Mouse (Mus musculus) forebrain, embryonic 10.5 days (tissue): ENCODE data around the gene Uggt2. TPM values are rescaled to one million over a fixed set of nuclear protein-coding genes. Genes with fewer than 3 reads are reported as not detected.

Experiments used
- DNase-seq: peaks from one replicate; pipeline ENCODE4 v3.0.0-alpha.2; 2017; ENCODE audit warnings: low spot score; ENCODE audit errors: extremely low spot score
- H3K27ac ChIP-seq: fragments of 300-500 bp; sonication (generic); 2 replicates; pipeline ENCODE4 v1.5.1; 2016; ENCODE audit warnings: mild to moderate bottlenecking
- H3K27me3 ChIP-seq: fragments of 300-500 bp; sonication (generic); 2 replicates; pipeline ENCODE4 v1.6.1; 2016; ENCODE audit warnings: mild to moderate bottlenecking; ENCODE audit not compliant: poor library complexity, severe bottlenecking
- H3K36me3 ChIP-seq: fragments of 300-500 bp; sonication (generic); replicated peaks from 2 replicates; pipeline ENCODE4 v1.6.1; 2016; ENCODE audit warnings: mild to moderate bottlenecking, moderate library complexity
- H3K4me1 ChIP-seq: fragments of 300-500 bp; sonication (generic); 2 replicates; pipeline ENCODE4 v1.6.1; 2016
- H3K4me3 ChIP-seq: fragments of 300-500 bp; sonication (generic); 2 replicates; pipeline ENCODE4 v1.5.1; 2016; ENCODE audit warnings: mild to moderate bottlenecking, moderate library complexity
- H3K9me3 ChIP-seq: fragments of 300-500 bp; sonication (generic); 2 replicates; pipeline ENCODE4 v1.6.1; 2016; ENCODE audit warnings: mild to moderate bottlenecking, moderate library complexity
- WGBS: fragments of 180-500 bp; shearing (Covaris S2); methylation state at CpG from one replicate; pipeline ENCODE4 v1.1.7; 2016; 5-methylcytosine and 5-hydroxymethylcytosine counted together
- polyA plus RNA-seq: library from polyadenylated mRNA; unstranded; fragments of >200 nt; fragmentation: Nextera tagmentation; extraction: Ambion mirVana; gene quantifications from 2 replicates; pipeline ENCODE4 v1.2.1, GENCODE M21; 2016

Uggt2 gene
- polyA plus RNA-seq = 15.8 and 16.1 TPM in 2 replicates

DNA sequence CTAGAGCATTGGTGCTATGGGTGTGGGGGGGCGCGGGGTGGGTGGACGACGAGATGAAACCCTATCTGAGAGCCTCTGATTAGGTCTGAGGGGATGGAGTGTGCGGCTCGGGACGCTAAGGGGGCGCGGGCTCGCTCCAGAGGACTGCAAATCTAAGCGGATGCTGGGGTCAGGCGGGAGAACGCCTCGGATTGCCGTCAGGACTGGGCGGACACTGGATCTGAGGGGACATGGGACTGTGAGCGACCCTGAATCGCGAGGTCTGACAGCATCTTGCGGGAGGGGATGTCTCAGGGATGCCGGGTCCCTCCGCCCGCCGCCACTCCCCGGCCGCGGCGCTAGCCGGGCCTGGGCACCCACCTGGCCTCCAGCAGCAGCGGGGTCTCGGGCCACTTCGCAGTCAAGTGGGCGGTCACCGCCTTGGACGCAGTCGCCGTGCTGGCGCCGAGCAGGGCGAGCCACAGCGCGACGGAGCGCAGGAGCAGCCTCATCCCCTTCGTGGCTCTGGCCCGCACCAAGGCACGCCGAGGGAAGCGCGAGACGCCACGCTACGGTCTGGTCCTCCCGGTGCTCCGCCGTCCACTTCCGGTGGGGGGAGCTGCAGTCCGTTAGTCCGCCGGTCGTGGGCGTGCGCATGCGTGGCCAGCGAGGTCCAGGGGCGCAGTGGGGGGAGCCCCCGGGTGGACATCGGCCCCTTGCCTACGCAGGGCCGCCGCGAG lies at the start of gene Uggt2:
Uggt2 (minus strand) TSS at position 580 of the 719 bp plus-strand sequence.
- Histone ChIP-seq H3K27ac (peak within 1 kb of the TSS; percentile 96), H3K4me3 (peak within 1 kb of the TSS; percentile 84)
- 0% methylated on average over 72 of the region's 72 CpGs for WGBS

GRCm38 (mm10) chr14:119139381-119139950 lies 40.2 kb upstream of the Uggt2 start:
- peaks cover 23% of the 10 kb centered on the region for H3K4me1 ChIP-seq
- DNase-seq = no peak
- no peak overlapping the region for H3K27ac ChIP-seq
- H3K9me3 ChIP-seq = no peaks in the 10 kb centered on the region
- 39% methylated on average over 9 of the region's 9 CpGs for WGBS
- peaks cover 80% of the 10 kb centered on the region for H3K27me3 ChIP-seq
- H3K36me3 ChIP-seq = no peaks in the 10 kb centered on the region
- H3K4me3 ChIP-seq = peak overlapping the region; percentile 70; the same call in 1 of the 2 replicates

More for the DNA sequence above, at the start of gene Uggt2:
- Histone ChIP-seq H3K27me3 (no peaks in the 10 kb centered on the region), H3K9me3 (no peaks in the 10 kb centered on the region), H3K36me3 (peaks cover 12% of the 10 kb centered on the region), H3K4me1 (peaks cover 25% of the 10 kb centered on the region)
- DNase-seq = peak; percentile 92

- peak; percentile 37 for DNase-seq
- WGBS = 3% methylated on average over 20 of the region's 20 CpGs
- Histone ChIP-seq H3K27me3 (peaks cover 86% of the 10 kb centered on the region), H3K27ac (no peak overlapping the region), H3K36me3 (no peaks in the 10 kb centered on the region), H3K4me3 (peak overlapping the region; percentile 70), H3K9me3 (no peaks in the 10 kb centered on the region), H3K4me1 (peaks cover 23% of the 10 kb centered on the region)
These were observed 39.5 kb upstream of the Uggt2 start for GRCm38 (mm10) chr14:119138786-119139100.

- H3K4me3 ChIP-seq = peak within 1 kb of the TSS; percentile 70
- H3K36me3 ChIP-seq = no peaks in the 10 kb centered on the region
- H3K4me1 ChIP-seq = peaks cover 23% of the 10 kb centered on the region
- no peaks in the 10 kb centered on the region for H3K9me3 ChIP-seq
- peak within 1 kb of the TSS; percentile 63 for H3K27ac ChIP-seq
- 1% methylated on average over 97 of the region's 100 CpGs for WGBS
- H3K27me3 ChIP-seq = peaks cover 86% of the 10 kb centered on the region
- DNase-seq = peak; percentile 48
These were observed 38.9 kb upstream of the Uggt2 start, which contains the start of gene Hs6st3 for GRCm38 (mm10) chr14:119137906-119138785. TSS of gene Hs6st3 (plus strand) at chr14:119138341.

DNA sequence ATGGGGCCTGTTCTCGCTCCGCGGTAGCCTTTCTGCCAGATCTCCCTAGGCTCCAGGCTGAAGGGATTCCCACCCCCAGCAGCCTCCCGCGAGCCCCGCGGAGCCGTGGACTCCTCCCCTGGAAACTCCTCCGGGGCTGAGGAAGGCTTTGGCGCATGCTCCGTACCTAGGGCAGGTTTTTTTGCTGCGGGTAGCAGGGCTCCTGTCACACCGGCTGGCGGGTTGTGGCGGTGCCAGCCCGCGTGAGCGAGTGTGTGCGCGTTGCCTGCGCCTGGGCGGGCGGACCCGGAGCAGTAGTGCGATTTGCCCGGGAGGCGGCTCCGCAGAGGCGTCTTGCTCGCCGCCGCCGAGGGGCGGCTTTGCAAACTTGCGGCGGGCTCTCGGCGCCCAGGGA lies 38.3 kb upstream of the Uggt2 start:
- peaks cover 86% of the 10 kb centered on the region for H3K27me3 ChIP-seq
- under 1% methylated on average over 38 of the region's 38 CpGs for WGBS
- no peaks in the 10 kb centered on the region for H3K9me3 ChIP-seq
- peaks cover 23% of the 10 kb centered on the region for H3K4me1 ChIP-seq
- peak; percentile 66 for DNase-seq
- H3K27ac ChIP-seq = peak overlapping the region; percentile 63
- H3K36me3 ChIP-seq = no peaks in the 10 kb centered on the region
- H3K4me3 ChIP-seq = peak overlapping the region; percentile 70

DNA sequence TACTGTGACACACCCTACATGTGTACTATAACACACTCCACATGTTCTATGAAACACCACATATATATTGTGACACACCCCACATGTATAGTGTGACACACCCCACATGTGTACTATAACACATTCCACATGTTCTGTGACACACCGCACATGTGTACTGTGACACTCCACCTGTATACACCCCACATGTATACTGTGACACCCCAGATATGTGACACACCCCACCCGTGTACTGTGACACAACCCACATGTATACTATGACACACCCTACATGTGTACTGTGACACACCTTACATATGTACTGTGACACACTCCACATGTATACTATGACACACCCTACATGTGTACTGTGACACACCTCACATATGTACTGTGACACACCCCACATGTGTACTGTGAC lies 28.1 kb upstream of the Uggt2 start:
- DNase-seq = no peak
- WGBS = 86% methylated on average over 2 of the region's 2 CpGs

GRCm38 (mm10) chr14:119125840-119126239 lies 26.6 kb upstream of the Uggt2 start:
- no peaks in the 10 kb centered on the region for H3K36me3 ChIP-seq
- no peak overlapping the region for H3K27ac ChIP-seq
- H3K4me1 ChIP-seq = peaks cover 18% of the 10 kb centered on the region
- WGBS = 55% methylated on average over 4 of the region's 4 CpGs
- peaks cover 16% of the 10 kb centered on the region; the same call in 1 of the 2 replicates for H3K27me3 ChIP-seq
- H3K4me3 ChIP-seq = no peak overlapping the region
- no peaks in the 10 kb centered on the region for H3K9me3 ChIP-seq
- DNase-seq = no peak

More for the DNA sequence above, 28.1 kb upstream of the Uggt2 start:
- Histone ChIP-seq H3K4me3 (no peak overlapping the region), H3K27me3 (peaks cover 9% of the 10 kb centered on the region; the same call in 1 of the 2 replicates), H3K27ac (no peak overlapping the region), H3K36me3 (no peaks in the 10 kb centered on the region), H3K4me1 (peaks cover 18% of the 10 kb centered on the region), H3K9me3 (no peaks in the 10 kb centered on the region)

GRCm38 (mm10) chr14:119124061-119124460 lies 24.8 kb upstream of the Uggt2 start:
- Histone ChIP-seq H3K36me3 (no peaks in the 10 kb centered on the region), H3K9me3 (no peaks in the 10 kb centered on the region), H3K27me3 (peaks cover 16% of the 10 kb centered on the region; the same call in 1 of the 2 replicates), H3K27ac (no peak overlapping the region), H3K4me3 (peak overlapping the region; percentile 52), H3K4me1 (peaks cover 18% of the 10 kb centered on the region)
- 26% methylated on average over 3 of the region's 3 CpGs for WGBS
- DNase-seq = peak; percentile 37

GRCm38 (mm10) chr14:119123582-119123981 lies 24.4 kb upstream of the Uggt2 start:
- H3K27me3 ChIP-seq = peaks cover 16% of the 10 kb centered on the region; the same call in 1 of the 2 replicates
- no peaks in the 10 kb centered on the region for H3K36me3 ChIP-seq
- WGBS = 4% methylated on average over 12 of the region's 12 CpGs
- no peaks in the 10 kb centered on the region for H3K9me3 ChIP-seq
- H3K4me1 ChIP-seq = peaks cover 18% of the 10 kb centered on the region
- H3K4me3 ChIP-seq = peak overlapping the region; percentile 52
- H3K27ac ChIP-seq = 0 out of 2 replicates have a peak overlapping the region, but pooled peaks have one; percentile 30
- no peak for DNase-seq

DNA sequence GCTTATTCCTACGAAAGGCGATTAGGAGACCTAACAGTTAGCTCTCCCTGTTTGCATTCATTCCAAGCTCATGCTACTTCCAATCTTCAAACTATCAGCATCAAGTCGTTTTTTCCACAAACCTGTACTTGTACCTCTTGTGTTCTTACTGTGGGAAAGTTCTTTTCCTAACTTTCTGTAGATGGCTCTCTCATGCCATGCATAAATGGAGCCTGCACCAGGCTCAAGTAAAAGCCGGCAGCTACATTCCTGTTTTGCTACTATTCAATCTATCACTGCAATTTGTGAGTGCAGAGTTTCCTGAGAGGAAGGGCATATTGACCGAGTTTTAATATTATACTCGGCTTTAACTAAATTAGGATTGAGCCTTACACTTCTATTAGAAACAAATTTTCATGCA lies 13.3 kb upstream of the Uggt2 start:
- Histone ChIP-seq H3K4me3 (no peak overlapping the region), H3K4me1 (no peaks in the 10 kb centered on the region), H3K27me3 (no peaks in the 10 kb centered on the region), H3K36me3 (no peaks in the 10 kb centered on the region), H3K9me3 (no peaks in the 10 kb centered on the region), H3K27ac (no peak overlapping the region)
- DNase-seq = no peak
- WGBS = 90% methylated on average over 6 of the region's 6 CpGs

- no peak overlapping the region for H3K4me3 ChIP-seq
- 95% methylated on average over 3 of the region's 3 CpGs for WGBS
These were observed 10.6 kb upstream of the Uggt2 start for GRCm38 (mm10) chr14:119109776-119110218.

DNA sequence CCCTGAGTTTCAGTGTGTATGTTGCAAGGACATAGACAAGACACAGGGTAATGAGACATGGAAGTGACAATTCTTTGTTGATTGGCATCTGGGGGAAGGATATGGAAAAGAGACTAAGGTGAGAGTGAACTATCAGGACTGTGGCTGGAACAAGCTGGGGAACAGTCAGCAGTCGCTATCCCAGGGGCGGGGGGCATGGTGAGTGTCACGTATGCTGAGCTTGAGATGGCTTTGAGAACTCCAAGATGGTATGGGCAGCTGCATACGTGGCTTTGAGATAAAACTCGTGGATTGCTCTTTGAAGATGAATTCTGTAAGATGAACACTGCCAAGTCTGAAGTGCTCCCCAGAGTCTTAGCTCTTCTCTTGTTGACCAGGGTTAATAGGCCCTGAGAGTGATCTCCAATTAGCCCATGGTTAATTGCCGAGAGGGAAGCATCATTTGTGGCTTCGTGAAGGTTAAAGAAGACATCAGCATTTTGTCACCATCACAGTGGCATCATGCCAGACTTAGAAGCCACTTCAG lies 9.6 kb upstream of the Uggt2 start:
- no peaks in the 10 kb centered on the region for H3K9me3 ChIP-seq
- no peaks in the 10 kb centered on the region for H3K27me3 ChIP-seq
- H3K27ac ChIP-seq = no peak overlapping the region
- WGBS = 83% methylated on average over 7 of the region's 7 CpGs
- no peak for DNase-seq
- no peak overlapping the region for H3K4me3 ChIP-seq
- no peaks in the 10 kb centered on the region for H3K36me3 ChIP-seq
- H3K4me1 ChIP-seq = no peaks in the 10 kb centered on the region

More at GRCm38 (mm10) chr14:119109776-119110218, 10.6 kb upstream of the Uggt2 start:
- H3K4me1 ChIP-seq = no peaks in the 10 kb centered on the region
- no peak for DNase-seq
- H3K27ac ChIP-seq = no peak overlapping the region
- H3K27me3 ChIP-seq = no peaks in the 10 kb centered on the region
- H3K9me3 ChIP-seq = no peaks in the 10 kb centered on the region
- no peaks in the 10 kb centered on the region for H3K36me3 ChIP-seq
